Mouse (Mus musculus) v-Abl transformed pro-B cells (cell line): ENCODE data around the gene Mok.
"Not testable (repeated sequence)": the region's sequence is repeated elsewhere in the genome, so short reads cannot be mapped to it uniquely, and the experiment has no call there.

Experiments
- in situ Hi-C, 2 experiments: fragments of 400-800 bp; cut with MboI; formaldehyde crosslinking; loops; one replicate each; pipeline ENCODE4 v1.15.1; 2025; ENCODE audit not compliant: unreplicated experiment in 2 of 2

Mok gene

DNA sequence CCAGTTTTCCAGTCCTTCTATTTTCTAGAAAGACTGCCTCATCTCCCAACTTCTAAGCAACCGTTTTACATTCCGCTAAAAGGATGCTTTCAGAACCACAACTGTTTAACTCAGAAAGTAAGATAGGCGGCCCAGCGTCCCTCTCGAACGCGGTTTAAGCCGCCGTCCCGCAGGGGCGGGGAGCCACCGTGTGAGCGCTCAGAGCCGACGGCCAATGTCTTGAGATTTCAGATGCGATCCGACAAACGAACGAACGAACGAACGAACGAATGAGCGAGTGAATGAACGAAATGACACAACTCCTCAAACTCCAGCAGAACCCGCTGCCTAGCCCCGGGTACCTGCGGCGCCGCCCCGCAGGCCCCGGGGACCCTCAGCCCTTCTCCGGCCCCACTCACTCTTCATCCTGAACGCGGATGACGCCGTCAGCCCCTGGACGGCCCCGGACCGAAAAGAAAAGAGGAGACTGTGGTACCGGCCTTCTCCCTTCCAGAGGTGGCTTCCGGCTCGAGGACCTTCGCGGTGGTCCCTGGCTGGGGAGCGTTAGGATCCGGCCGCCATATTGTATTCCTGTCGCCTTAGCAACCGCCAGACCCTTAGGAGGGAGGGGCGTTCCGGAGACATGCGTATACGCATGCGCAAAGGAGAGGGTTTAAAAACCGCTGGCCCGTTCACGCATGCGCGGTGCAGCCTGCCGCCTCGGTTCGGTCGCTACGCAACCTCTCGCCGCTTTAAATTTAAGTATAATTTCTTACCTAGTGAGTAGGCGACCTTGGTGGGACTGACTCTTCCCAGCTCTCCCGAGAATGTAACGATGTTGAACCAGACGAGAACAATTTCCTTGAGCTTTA, at the start of gene Mok:
Mok (minus strand) TSS at position 592 of the 851 bp plus-strand sequence.
- in situ Hi-C loops, result loop anchor here (5.0 to 10.0 kb wide), 6 partner anchors 144 to 398 kb away; partner anchors contain the start of genes 1700001K19Rik (in 1 of the 2), Dync1h1 (in 1 of the 2) and Ppp2r5c (in 1 of the 2)

- in situ Hi-C loops, result loop anchor here in 1 of 2 experiments (25.0 kb wide), 1 partner anchor 1073 kb away; the partner anchor contains the start of genes Atp5mpl and Tdrd9
These were observed 48.6 kb upstream of the Mok start, which contains the start of the genes Cinp and Tecpr2 for GRCm38 (mm10) chr12:110889036-110890020. TSS of gene Cinp (minus strand) at chr12:110889145. TSS of gene Tecpr2 (plus strand) at chr12:110889264.

DNA sequence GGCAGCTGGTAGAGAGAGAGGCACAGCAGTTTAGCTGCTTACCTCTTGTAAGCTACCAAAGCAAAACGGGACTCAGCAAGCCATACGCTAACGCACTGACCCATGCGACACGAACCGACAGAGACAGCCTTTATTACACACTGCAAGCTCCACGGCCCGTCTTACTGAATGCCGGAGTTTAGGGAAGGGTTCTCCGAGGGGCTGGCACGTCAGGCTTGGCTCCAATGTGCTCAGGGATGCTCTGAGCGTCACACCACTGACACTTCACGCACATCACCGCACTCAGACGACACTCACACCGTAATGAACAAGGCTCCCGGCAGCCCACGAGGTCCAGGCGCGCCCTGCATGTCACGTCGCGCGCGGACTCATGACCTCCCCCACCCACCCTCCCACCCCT, 47.9 kb upstream of the Mok start:
- in situ Hi-C loops, result loop anchor here in 1 of 2 experiments (25.0 kb wide), 1 partner anchor 1074 kb away; the partner anchor contains the start of genes Atp5mpl and Tdrd9

DNA sequence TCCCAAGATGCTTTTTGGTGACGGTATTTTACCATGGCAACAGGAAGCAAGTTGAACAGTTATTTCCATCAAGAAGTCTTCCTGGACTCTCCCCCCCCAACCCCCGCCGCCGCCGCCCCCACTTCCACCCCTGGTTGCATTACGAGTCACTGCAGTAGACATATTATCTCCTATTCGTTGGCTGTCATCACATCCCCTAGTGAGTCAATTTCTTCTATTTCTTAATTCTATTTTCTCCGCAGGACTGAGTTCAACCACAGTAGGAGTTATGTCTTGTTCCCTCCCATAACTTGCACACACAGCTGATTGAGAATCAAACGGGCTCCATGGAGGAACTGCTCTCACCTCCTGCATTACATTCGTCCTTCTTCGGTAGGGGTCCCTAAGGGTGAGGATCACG, 47.4 kb upstream of the Mok start:
- in situ Hi-C loops, result loop anchor here in 1 of 2 experiments (25.0 kb wide), 1 partner anchor 1074 kb away; the partner anchor contains the start of genes Atp5mpl and Tdrd9

DNA sequence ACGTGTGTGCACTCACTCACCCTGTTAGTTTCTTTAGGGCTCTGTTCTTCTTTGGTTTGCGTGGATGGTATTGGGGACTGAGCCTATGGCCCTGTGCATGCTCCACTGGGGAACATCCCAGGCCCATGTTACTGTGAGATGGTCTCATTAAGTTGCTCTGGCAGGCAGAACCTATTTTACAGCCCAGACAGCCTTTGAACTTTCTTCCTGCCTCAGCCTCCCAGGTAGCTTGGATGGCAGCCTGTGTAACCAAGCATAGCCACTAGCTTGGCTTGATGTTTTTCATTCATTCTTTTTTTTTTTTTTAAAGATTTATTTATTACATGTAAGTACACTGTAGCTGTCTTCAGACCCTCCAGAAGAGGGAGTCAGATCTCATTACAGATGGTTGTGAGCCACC, 44.5 kb upstream of the Mok start:
- in situ Hi-C loops, result loop anchor here in 1 of 2 experiments (25.0 kb wide), 1 partner anchor 1077 kb away; the partner anchor contains the start of genes Atp5mpl and Tdrd9

DNA sequence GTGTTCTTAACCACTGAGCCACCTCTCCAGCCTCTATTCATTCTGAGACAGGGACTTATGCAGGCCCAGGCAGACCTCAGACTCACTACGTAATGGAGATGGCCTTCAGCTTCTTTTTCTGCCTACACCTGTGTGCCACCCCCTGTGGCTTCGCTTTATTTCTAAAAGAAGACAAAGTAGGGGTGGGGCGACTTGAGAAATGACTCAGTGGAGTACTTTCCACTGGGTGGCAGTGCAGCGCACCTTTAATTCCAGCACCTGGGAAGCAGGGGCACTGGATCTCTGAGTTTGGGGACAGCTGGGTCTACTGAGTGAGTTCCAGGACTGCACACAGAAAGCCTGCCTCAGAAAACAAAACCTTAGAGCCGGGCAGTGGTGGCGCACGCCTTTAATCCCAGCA, 41.6 kb upstream of the Mok start:
- in situ Hi-C loops, result loop anchor here in 1 of 2 experiments (25.0 kb wide), 1 partner anchor 1080 kb away; the partner anchor contains the start of genes Atp5mpl and Tdrd9

- in situ Hi-C loops, result loop anchor here in 1 of 2 experiments (25.0 kb wide), 1 partner anchor 1087 kb away; the partner anchor contains the start of genes Atp5mpl and Tdrd9
These were observed 34.6 kb upstream of the Mok start for GRCm38 (mm10) chr12:110875351-110875750.

- in situ Hi-C loops, result no loop called here
These were observed 30.5 kb upstream of the Mok start for GRCm38 (mm10) chr12:110871247-110871646.

- in situ Hi-C loops, result no loop called here
These were observed 29.4 kb upstream of the Mok start for GRCm38 (mm10) chr12:110870107-110870506.

GRCm38 (mm10) chr12:110865989-110866388, 25.2 kb upstream of the Mok start:
- in situ Hi-C loops, result no loop called here

- in situ Hi-C loops, result no loop called here
These were observed 24.8 kb upstream of the Mok start for GRCm38 (mm10) chr12:110865571-110865970.

GRCm38 (mm10) chr12:110864008-110864407, 23.3 kb upstream of the Mok start:
- in situ Hi-C loops, result no loop called here

DNA sequence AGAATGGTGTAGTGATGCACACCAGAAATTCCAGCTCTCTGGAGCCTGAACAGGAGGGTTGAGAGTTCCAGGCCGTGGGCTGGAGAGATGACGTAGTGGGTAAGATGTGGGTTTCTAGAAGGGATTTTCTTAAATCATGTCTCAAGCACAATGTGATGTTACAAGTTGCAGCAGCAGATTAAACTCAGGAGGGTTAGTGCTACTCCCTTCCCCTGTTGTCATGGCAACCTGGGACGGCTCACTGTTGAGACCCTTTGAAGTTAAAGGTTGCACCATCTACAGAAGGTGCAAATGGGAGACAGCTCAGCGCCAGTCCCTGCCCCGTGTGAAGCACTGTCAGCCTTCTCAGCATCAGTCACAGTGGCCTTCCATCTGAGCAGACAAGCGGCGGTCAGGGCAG, 20.5 kb upstream of the Mok start:
- in situ Hi-C loops, result no loop called here

GRCm38 (mm10) chr12:110860293-110860692, 19.6 kb upstream of the Mok start:
- in situ Hi-C loops, result no loop called here

GRCm38 (mm10) chr12:110858681-110859080, 17.9 kb upstream of the Mok start:
- in situ Hi-C loops, result not testable (repeated sequence)

GRCm38 (mm10) chr12:110857196-110857595, 16.5 kb upstream of the Mok start:
- in situ Hi-C loops, result no loop called here

GRCm38 (mm10) chr12:110854786-110855737, 14.3 kb upstream of the Mok start:
- in situ Hi-C loops, result no loop called here

- in situ Hi-C loops, result no loop called here
These were observed 11.2 kb upstream of the Mok start for GRCm38 (mm10) chr12:110851923-110852322.

- in situ Hi-C loops, result no loop called here
These were observed 10.7 kb upstream of the Mok start for GRCm38 (mm10) chr12:110851414-110851813.
